Mouse (Mus musculus): ENCODE measurements at regions not wholly inside any gene's neighbourhood (a gene's known extent, or its start where the extent isn't known, plus 50 kb on each side); places are given as distances from the start of the nearest gene placed in this dataset.

DNA sequence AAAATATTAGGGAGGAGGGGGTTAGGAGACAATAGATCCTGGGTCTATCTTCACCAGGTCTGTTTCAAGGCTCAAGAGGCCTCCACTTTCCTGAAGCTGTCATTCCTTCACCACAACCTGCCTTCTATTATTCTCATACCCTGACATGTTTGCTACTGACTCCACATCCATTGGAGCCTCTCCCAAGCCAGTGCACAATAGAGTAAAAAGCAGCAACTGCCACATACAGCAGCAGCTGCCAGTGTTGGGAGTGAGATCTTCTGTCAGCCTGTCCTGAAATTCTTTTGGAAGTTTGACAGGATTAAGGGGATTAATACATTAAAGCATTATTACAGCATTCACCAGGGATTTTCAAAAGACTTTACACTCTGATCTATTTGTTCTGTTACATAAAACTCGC lies 441.8 kb downstream of the Cdk5rap2 start:
- Histone ChIP-seq H3K36me3 (no peaks in the 10 kb centered on the region), H3K27me3 (no peaks in the 10 kb centered on the region), H3K9ac (no peak overlapping the region), H3K9me3 (replicated peaks) (no peaks in the 10 kb centered on the region), H3K4me3 (replicated peaks) (no peak overlapping the region), H3K27ac (no peak overlapping the region), H3K4me2 (no peak overlapping the region), H3K4me1 (replicated peaks) (no peaks in the 10 kb centered on the region)
- DNase-seq (no peak), ATAC-seq (ENCODE audit: low read depth) (no peak)
- WGBS (ENCODE audit: insufficient replicate concordance): 52% methylated on average over 1 of the region's 1 CpGs
